Mouse (Mus musculus): ENCODE data around the gene Arg1.

- TF ChIP-seq EP300 (IDR thresholded peaks at IDR 0.05; ENCODE audit: insufficient read depth, low read depth, low read length) (0 out of 2 replicates have a peak, but pooled peaks have one; percentile 27), CTCF (IDR thresholded peaks at IDR 0.05) (no peak)
These were observed 16.1 kb downstream of the Arg1 start for GRCm38 (mm10) chr10:24911199-24911598.
